Mouse (Mus musculus): Measurements from ENCODE around the gene Nin. TPM values are rescaled to one million over a fixed set of nuclear protein-coding genes. Genes with fewer than 3 reads are reported as not detected.

Nin gene
- total RNA-seq (2021) = 10 to 100 TPM; 34.9 to 35.6 TPM

GRCm38 (mm10) chr12:70113351-70113750 is at the start of gene Nin:
Gene Nin (minus strand): TSS chr12:70113717.
- intact Hi-C loops (cut with DNase I) = no loop called here
- no peak for DNase-seq

DNA sequence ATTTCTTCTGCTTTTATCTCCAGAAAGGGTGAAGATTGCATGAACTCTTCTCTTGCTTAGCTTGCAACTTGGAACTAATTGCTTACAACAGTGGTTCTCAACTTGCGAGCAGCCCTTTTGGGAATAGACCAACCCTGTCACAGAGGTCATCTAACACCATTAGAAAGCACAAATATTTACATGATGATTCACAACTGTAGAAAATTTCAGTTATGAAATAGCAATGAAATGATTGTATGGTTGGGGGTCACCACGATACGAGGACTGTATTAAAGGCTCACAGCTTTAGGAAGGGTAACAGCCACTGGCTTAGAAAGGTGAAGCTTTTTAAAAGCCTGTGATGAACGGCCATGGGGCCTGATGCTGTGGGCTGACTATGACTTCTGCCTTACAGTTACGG is 47.5 kb upstream of the Nin start:
- no peak for DNase-seq
- intact Hi-C loops (cut with DNase I) = no loop called here

- intact Hi-C loops (cut with DNase I) = no loop called here
- no peak for DNase-seq
These were observed 44.0 kb upstream of the Nin start for GRCm38 (mm10) chr12:70157292-70158066.

GRCm38 (mm10) chr12:70156222-70156621 is 42.7 kb upstream of the Nin start:
- DNase-seq = peak in 1 of 2 experiments; percentile 15

GRCm38 (mm10) chr12:70153842-70154241 is 40.3 kb upstream of the Nin start, which contains the start of gene Abhd12b:
Gene Abhd12b (plus strand): TSS chr12:70154142.
- DNase-seq = no peak
- intact Hi-C loops (cut with DNase I) = no loop called here

More at GRCm38 (mm10) chr12:70156222-70156621, 42.7 kb upstream of the Nin start:
- intact Hi-C loops (cut with DNase I) = no loop called here

- peak; percentile 11 to 39 for DNase-seq
- intact Hi-C loops (cut with DNase I) = loop anchor here (5.0 to 10.0 kb wide), 4 partner anchors 86 to 394 kb away; partner anchors contain the start of gene Sav1
These were observed 35.2 kb upstream of the Nin start for GRCm38 (mm10) chr12:70148631-70149265.

DNA sequence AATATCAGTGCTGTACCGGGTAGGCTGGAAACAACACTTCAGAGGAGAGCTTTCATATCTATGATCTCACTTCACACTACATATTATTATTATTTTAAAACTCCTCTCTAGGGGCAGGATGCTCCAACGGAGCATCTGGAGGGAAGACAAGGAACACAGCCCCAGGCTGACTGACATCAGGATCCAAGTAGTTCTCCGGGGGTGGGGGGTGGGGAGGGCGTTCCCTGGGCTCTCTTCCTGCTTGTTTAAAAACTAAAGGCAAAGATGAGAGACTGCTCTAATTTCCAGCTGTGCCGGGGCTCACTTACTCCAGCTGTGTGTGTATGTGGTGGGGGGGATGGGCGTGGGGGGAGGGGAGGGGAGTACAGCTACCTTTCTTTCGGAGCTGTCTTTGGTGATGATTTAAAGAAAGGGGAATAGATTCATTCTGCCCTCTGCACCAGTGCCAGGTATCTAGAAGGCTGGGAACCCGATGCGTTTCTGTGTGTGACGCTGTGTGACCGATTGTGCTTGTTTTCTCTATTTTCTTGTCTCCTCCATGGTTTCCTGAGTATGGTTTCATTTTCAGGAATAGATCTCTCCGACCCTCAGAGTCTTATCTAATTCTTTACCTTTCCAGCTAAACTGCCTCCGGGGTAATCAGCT is 34.6 kb upstream of the Nin start:
- intact Hi-C loops (cut with DNase I) = loop anchor here (5.0 to 10.0 kb wide), 4 partner anchors 86 to 393 kb away; partner anchors contain the start of gene Sav1
- peak; percentile 21 to 22 for DNase-seq

DNA sequence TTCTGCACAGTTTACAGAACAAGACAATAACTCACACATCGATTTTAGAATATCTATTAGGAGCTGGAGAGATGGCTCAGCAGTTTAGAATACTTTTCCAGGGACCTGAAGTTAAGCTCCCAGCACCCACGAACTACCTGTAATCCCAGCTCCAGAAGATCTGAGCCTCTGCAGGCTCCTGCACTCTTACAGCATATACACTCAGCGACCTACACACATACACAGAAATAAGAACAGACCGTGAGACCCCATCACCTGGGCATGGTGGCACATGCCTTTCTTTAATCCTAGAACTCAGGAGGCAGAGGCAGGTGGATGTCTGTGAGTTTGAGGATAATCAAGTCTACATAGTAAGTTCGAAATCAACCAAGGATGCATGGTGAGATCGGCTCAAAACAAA is 32.1 kb upstream of the Nin start:
- intact Hi-C loops (cut with DNase I) = loop anchor here (5.0 to 10.0 kb wide), 4 partner anchors 83 to 391 kb away; partner anchors contain the start of gene Sav1
- DNase-seq = no peak

GRCm38 (mm10) chr12:70144637-70145448 is 31.3 kb upstream of the Nin start:
- intact Hi-C loops (cut with DNase I) = loop anchor here (5.0 to 10.0 kb wide), 4 partner anchors 83 to 390 kb away; partner anchors contain the start of gene Sav1
- peak; percentile 77 to 87 for DNase-seq

DNA sequence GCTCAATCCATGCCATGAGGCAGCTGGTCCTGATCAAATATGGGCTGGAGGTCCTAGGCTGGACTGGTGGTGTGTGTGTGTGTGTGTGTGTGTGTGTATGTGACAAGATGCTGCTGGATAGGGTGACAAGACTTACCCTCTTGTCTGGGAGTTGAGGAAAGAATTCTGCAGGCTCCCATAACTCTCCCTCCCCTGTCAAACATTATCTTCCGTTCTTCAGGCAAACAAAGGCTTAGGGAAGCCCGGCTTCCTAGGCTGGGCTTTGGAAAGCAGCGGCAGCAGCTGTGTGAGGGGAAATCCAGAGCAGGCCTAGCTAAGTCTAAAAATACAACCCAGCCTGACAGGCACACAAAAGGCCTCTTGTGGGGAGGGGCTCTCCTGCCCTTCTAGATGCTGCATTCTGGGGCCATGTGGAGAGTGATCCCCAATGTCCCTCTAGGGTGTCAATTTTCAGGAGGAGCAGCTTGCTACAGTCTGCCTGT is 30.6 kb upstream of the Nin start:
- intact Hi-C loops (cut with DNase I) = loop anchor here (10.0 kb wide), 1 partner anchor 389 kb away; no protein-coding TSS in a partner anchor
- DNase-seq = peak; percentile 45 to 52

- intact Hi-C loops (cut with DNase I) = loop anchor here (2.0 to 10.0 kb wide), 2 partner anchors 30 to 386 kb away; no protein-coding TSS in a partner anchor
These were observed 27.6 kb upstream of the Nin start for GRCm38 (mm10) chr12:70140993-70141576.

GRCm38 (mm10) chr12:70140542-70140941 is 27.0 kb upstream of the Nin start:
- intact Hi-C loops (cut with DNase I) = loop anchor here (2.0 to 10.0 kb wide), 2 partner anchors 30 to 386 kb away; no protein-coding TSS in a partner anchor

More at GRCm38 (mm10) chr12:70140993-70141576, 27.6 kb upstream of the Nin start:
- no peak for DNase-seq

DNA sequence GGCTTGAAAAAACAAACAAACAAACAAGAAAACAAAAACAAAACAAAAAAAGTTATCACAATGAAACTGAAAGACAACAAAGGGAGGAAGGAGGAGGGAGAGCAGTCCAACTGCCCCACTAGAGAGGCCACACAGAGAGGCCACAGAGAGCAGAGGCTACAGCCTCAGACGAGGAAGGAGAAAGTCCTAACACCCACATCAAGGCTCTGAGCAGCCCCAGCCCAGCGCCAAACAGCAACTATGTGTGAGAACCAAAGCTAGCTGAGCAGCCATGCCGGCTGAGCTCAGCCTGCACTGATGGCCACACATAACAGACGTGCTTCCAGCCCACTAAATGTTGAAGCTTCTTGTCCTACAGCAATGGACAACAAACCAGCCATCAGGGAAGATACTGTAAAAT is 26.4 kb upstream of the Nin start:
- intact Hi-C loops (cut with DNase I) = loop anchor here (2.0 to 10.0 kb wide), 2 partner anchors 29 to 385 kb away; no protein-coding TSS in a partner anchor
- DNase-seq = no peak

More at GRCm38 (mm10) chr12:70140542-70140941, 27.0 kb upstream of the Nin start:
- no peak for DNase-seq

DNA sequence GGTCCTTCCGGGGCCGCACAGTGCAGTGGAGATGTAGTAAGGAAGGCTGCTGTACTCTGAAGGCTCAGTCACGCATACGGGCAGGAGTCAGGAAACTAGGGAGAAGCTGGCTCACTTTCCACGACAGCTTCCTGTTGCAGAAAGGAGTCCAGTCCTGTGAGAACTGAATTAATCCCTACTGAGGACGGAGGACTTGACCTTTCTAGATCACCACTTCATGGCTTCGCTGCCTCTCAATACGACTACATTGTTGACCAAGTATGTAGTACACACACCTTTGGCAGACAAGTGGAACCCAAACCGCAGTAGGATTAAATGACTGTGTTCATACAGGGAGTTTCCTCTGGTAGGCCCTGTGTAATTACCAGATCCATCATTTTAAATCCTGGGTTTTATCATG is 24.1 kb upstream of the Nin start:
- no peak for DNase-seq
- intact Hi-C loops (cut with DNase I) = no loop called here

DNA sequence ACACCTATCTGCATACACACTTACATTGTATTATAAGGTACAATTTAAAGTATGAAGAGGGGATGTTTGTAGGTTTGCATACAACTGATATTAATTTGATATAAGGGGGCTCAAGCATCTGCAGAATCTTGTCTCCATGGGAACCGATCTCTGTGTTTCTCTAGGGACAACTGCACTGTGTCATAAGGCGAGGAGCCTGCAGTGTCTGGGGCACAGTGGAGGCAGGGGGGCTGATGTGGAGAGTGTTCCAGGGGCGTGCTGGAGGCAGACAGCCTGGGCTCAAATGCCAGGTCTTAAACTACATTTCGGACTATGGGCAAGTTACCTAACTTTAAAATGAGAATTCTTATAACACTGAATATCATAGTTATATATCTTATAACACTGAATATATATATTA is 23.6 kb upstream of the Nin start:
- no peak for DNase-seq

GRCm38 (mm10) chr12:70136185-70136756 is 22.8 kb upstream of the Nin start:
- peak in 1 of 2 experiments; percentile 25 for DNase-seq
- intact Hi-C loops (cut with DNase I) = no loop called here

More for the DNA sequence above, 23.6 kb upstream of the Nin start:
- intact Hi-C loops (cut with DNase I) = no loop called here

DNA sequence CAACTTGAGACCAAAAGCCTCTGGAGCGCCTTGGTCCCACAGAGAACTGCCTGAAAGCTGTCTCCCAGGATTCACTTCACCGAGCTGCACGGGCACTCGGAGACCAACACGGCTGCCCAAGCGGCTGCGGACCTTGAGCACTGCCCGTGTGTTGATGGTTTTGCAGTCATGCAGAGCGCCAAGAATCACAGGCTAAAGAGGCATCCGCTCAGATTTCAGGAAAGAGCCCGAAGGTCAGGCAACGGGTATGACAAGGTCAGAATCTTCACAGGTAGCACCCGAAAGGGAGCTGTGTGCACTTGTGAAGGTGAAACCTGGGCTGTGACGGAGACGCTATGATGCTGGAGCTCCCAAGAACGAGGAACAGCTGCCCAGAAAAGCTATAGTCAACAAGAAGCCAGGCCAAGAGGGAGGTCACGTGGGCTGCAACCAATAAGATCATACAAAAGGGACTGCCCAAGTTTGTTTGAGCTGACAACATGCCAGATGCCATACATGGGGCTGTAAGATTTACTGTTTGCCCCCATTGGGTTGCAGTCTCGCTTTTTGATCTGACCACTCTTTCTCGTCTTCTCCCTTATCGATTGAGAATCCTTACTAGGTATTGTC is 21.2 kb upstream of the Nin start:
- DNase-seq = no peak
- intact Hi-C loops (cut with DNase I) = no loop called here

GRCm38 (mm10) chr12:70131042-70131675 is 17.6 kb upstream of the Nin start:
- DNase-seq = peak in 1 of 2 experiments; percentile 43

More at GRCm38 (mm10) chr12:70131042-70131675, 17.6 kb upstream of the Nin start:
- intact Hi-C loops (cut with DNase I) = no loop called here
